Mouse (Mus musculus) large intestine, adult 2 months (tissue): Measurements from ENCODE around the gene Gm49661. TPM values are rescaled to one million over a fixed set of nuclear protein-coding genes. Genes with fewer than 3 reads are reported as not detected.

ENCODE experiments used
- DNase-seq: peaks from one replicate; pipeline ENCODE4 v3.0.0-alpha.2; 2012; ENCODE audit warnings: low read depth, low spot score
- WGBS: fragments of 180-500 bp; shearing (Covaris S2); methylation state at CpG from one replicate; pipeline ENCODE4 v1.1.7; 2018; 5-methylcytosine and 5-hydroxymethylcytosine counted together
- polyA plus RNA-seq: library from polyadenylated mRNA; depleted of rRNA; stranded (reverse); fragments of >200 nt; gene quantifications from 2 replicates; pipeline ENCODE4 v1.2.3, GENCODE M21; 2012

The Gm49661 gene
- polyA plus RNA-seq, 1 experiment: 1.4 TPM

DNA sequence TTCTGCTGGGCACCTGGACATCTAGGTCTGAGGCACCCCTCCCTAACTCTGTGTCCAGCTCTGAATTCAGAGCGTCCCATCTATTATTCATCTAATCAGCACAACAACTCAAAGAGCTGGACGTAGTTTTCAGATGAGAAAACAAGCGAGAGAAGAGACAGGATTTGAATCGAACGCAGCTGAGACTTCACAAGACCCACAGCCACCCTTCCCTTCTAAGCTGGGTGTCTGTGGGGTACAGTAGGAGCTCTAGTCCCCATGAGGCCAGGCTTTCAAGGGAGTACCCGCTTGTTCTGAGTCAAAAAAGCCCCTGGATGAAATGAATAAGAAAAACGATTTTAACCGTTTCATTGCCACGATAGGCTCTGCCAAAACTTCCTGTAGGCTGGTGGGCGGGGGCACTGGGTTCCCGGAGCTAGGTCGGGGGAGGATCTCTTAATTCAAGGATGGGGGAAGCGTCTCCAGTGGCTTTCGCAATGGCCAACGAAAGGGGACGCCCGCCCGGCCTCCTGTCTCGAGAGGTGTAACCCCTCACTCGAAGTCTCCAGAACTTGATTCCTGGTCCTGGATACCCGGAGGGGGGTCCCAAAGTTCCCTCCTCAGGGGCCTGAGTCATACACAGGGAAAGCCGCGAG, 15.9 kb upstream of the Gm49661 start:
- DNase-seq: no peak
- 1% methylated on average over 23 of the region's 23 CpGs for WGBS

DNA sequence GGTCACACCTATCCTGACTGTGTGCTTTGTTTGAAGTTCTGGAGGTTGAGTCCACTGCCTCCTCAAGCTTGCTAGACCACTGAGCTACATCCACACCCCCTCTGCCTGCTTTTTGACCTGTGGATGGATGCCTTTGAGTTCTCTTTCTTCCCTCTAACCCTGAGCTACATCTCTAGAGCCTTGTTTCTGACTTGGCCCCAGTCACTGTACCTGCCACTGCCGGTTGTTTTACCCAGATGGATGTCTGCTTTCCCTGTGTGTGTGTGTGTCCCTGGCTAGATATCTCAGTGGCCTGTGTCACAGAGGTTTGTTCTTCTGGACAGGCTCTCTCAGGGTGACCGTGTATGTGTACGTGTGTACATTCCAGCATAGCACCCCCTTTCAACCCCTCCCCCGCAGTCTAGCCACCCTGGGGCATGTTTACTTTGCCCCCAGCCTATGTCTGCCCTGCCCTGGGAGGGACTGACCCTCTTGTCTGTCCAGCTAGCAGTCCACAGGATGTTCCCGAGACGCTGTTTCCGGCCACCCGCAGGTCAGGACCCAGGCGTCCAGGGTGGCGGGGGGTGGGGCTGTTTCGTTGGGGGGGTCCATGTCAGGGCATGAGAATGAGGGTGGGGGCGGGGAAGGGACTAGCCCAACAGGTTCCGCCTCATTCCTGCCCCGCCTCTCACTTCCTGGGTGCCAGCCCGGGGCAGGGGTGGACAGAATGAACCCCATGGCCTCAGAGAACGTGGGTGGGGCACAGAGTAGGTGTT, 15.2 kb upstream of the Gm49661 start:
- no peak for DNase-seq
- 4% methylated on average over 16 of the region's 16 CpGs for WGBS

DNA sequence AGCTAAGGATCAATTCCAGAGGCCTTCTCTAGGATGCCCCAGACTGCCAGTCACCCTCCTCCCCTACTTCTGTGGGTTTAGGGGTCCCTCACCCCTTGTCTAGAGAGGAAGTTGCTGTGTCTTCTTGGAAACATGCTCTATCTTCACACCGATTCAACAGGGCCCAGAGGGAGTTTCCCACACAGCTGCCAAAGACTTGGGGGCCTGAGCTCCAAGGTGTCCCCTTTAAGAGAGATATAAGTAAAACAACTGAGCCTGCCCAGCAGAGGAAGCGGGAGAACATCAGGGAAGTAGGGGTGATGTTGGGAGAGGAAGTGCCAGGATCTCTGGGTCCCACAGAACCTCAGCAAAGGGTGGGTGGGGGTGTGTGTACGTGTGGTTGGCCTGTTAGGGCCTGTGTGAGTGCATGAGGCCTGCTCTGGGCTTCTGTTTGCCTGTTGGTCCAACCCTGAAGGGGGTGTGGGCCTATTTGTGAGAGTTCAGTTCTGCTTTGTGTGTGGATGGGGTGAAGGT, 13.3 kb upstream of the Gm49661 start:
- 49% methylated on average over 3 of the region's 3 CpGs for WGBS
- no peak for DNase-seq

DNA sequence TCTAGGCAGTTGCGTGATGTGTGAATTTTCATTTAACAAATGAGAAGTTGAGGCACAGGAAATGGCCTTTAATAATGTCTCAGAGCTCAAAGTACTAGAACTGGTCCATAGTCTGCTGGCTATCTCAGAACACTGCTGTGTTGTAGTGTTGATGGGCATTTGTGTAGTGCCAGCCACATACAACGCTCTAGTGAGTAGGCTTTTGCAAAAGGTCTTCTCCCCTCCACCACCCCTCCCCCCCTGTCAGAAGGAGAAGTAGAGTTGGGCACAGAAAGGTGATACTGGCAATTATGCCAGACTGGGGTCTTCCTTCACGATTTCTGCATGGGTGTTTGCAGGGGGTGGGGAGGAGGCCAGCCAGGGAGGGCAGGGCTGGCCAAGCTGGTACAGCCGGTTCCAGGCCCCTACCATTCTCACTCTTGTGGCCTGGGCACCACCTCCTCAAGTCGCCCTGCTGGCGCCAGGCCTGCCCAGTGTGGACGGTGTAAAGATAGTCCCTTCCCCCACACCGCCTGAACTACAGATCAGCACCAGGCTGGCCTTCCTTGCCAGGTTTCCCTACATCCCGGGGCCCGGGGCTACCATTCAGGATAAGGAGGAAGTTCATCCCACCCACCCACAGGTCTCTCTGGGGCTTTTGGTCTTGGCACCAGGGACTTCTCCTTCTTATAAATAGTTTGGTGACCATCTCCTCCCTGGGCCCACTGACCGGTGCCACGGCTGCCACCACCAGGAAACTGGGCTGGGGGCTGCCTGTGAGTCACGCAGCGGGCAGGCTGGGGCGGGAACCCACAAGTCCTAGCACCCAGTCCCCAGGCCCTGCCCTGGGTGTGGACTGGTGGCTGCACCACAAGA, 12.6 kb upstream of the Gm49661 start:
- WGBS: 36% methylated on average over 15 of the region's 15 CpGs
- no peak for DNase-seq

DNA sequence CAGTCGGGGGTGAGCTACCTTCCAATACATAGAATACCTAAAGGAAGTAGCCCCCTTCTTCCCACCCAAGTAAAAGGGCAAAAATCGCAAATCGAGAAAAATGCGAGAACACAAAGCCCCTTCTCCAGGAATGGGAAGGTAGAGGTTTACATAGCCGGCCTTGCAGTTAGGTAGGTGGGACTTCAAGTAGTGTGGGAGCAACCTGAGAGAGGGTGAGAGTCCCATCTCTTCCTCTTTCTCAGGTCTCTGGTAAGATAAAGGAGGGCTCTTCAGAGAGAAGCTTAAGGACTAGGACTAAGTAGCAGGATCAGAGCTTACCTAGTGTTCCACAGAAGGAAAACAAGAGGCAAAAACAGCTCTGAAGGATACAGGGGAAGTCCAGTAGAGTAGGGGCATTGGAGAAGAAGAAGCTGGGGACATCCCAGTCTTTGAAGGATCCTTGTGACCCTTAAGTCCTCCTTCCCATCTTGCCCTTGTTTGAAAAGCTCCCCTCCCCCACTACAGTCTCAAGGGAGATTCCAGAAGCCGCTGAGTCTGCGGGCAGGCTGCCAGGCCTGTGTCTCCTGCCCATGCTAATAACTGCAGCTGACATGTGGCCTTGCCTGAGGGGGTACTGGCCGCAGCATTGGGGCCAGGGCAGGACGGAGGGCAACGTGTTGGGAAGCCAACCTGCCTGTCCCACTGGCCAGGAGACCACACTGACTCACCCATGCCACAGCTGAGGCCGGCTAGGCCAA, 11.6 kb upstream of the Gm49661 start:
- DNase-seq: no peak
- WGBS: 12% methylated on average over 11 of the region's 11 CpGs

DNA sequence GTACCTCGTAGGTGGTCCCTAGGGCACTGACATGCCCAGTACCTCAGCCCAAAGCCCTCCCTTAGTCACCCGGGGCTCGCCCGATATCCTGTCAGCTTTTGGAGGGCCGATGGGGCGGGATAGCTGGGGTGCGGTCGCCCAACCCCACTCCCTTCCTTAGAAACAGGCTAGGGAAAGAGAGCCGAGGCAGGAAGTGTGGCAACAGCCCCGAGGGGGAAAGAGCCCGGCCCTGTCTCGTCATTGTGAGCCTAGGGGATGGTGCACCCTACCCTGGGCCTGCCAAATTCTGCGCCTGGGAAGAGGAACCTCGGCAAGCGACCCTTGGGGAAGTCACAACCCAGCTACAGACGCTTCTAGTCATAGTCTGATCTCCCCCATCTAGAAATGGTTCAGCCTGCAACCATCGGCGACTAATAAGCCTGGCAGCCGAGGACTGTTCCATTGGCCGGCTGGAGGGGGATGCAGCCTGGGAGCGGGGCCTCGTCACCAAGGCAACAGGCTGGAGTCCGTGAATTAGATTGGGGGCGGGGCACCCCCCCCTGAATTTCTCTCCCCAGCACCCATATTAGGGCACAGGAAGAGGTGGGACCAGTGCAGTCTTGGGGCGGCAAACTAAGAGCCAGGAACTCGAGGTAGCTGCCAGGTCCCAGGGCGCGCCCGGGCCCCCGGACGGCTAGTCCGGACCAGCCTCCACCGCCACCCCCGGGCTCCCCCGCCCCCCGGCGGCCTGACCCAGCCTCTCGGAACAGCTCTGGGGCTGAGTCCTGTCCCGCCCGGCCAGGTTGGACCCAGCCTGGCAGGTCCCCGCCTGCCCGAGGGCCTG, 10.6 kb upstream of the Gm49661 start:
- WGBS: 1% methylated on average over 42 of the region's 42 CpGs

DNA sequence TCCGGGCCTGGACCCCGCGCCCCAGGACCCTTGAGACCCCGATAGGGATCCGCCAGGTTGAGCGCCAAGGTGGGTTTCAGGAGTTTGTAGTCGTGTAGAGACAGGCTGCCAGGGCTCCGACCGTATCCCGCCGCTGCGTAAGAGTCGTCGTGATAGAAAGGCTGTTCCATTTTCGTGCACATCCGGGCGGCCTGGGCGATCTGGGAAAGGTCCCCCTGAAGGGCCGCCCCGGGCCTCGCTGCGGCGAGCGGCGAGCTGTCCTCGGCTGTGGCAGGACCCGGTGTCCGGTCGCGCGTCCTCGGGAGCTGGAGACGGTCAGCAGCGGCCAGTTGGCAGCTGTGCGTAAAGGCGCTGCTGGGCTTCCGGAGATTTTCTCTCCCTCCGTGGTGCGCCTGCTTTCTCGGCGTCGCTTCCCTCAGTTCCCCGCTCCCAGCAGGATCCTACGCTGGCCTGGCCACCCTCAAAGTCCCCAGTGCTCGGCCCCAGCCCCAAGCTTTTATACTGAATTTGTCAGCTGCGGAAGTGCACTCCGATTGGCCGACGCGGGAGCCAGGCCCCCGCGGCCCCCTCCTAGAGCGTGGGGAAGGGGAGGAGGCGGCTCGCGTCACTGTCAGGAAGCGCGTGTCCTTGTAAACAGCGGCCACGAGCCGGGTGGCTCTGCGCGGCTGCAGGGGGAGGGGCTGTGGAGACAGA, 9.2 kb upstream of the Gm49661 start, which contains the start of gene Junb:
Gene Junb (minus strand): TSS at position 471 of the 693 bp plus-strand sequence.
- under 1% methylated on average over 62 of the region's 63 CpGs for WGBS
- no peak for DNase-seq

More for the DNA sequence above, 10.6 kb upstream of the Gm49661 start:
- no peak for DNase-seq

DNA sequence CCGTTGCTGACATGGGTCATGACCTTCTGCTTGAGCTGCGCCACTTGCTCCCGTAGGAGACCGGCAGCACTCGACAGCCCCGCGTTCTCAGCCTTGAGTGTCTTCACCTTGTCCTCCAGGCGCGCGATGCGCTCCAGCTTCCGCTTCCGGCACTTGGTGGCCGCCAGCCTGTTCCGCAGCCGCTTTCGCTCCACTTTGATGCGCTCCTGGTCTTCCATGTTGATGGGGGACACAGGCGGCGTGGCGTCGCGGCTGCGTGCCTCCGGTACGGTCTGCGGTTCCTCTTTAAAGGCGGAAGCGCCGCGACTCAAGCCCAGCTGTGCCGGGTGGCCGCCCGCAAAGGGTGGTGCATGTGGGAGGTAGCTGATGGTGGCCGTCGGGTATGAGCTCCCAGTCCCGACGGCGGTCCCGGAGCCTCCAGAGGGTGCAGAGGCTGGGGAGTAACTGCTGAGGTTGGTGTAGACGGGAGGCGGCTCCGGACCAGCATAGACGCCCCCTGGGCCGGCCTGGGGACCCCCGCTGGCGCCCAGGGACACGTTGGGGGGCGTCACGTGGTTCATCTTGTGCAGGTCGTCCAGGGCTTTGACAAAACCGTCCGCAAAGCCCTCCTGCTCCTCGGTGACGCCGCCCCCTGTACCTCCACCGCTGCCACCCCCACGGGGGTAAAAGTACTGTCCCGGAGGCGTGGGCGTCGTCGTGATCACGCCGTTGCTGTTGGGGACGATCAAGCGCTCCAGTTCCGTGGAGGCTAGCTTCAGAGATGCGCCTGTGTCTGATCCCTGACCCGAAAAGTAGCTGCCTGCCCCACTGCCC, 8.4 kb upstream of the Gm49661 start:
- under 1% methylated on average over 70 of the region's 70 CpGs for WGBS

DNA sequence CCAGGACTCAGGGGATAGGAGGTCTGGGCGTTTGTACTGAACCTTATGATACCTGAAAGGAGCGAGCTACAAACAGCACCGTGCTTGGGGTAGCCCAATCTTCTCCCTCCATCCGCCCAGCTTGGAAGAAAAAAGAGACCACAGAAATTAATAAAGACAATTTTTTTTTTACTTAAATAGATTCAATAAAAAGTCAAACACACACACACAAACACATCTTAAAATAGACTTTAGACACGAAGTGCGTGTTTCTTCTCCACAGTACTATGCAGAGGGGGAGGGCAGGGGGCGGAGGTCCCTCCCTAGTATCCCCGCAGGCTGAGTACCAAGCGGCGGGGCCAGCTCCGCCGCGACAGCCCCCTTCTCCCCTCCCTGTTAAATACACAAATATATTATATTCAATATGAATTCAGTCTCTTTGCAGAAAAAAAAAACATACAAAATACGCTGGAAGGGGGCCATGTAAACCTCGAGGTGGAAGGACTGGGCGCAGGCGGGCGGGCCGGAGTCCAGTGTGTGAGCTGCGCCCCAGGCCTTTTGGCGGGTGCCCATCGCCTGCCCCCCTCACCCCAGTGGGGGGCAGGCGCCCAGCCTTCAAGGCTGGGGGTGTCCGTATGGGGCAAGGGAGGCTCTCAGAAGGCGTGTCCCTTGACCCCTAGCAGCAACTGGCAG, 7.7 kb upstream of the Gm49661 start:
- under 1% methylated on average over 25 of the region's 25 CpGs for WGBS
- DNase-seq: no peak

More for the DNA sequence above, 8.4 kb upstream of the Gm49661 start:
- DNase-seq: no peak

DNA sequence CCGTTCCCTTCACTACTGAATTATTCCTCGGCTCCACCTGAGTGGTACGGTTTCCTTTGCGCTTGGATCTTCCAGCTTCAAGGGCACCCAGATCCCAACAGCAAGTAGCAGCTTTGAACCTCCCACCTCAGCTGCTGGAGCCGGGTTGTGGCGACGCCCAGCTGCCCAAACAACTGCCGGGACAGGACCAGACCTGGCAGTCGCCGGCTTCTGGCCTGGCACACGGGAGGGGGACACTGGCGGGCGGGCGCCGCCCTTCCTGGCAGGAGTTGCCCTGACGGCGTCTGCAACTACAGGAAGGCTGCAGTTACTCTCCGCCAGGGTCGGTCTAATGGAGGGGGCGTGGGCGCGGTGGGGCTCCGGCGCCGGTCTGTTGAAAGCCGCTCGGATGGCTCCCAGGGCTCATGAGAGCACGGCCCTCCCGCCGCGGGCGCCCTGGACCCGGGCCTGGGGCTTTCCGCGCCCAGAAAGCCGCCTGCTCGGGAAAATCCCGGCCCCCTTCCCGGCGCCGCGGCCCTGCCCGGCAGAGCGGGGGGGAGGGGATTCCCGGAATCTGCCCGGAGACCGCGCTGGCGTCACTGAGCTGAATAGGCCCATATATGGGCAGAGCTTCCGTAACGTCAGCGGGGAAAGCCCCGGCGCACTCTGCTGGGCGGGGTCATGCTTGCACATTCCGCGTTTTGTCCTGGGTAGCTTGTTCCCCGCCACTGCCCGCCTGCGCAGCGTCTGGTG, 7.0 kb upstream of the Gm49661 start:
- DNase-seq: no peak
- WGBS: under 1% methylated on average over 59 of the region's 61 CpGs

DNA sequence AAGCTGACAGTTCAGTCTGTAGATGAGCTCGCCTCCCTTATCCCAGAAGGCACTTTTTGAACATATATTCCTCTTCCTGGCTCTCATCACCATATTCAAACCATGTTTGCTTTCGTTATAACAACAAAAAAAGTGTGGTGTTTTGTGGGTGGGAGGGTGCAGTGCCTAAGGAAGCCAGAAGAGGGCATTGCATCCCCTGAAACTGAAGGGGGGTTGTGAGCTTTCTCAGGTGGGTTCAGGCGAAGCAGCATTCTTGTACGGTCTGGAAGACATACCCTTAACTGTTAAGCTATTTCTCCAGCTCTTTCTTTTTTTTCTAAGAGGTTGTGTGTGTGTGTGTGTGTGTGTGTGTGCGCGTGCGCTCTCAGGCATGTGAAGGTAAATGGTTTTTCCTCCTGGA, 6.2 kb upstream of the Gm49661 start:
- no peak for DNase-seq
- WGBS: 27% methylated on average over 7 of the region's 7 CpGs

DNA sequence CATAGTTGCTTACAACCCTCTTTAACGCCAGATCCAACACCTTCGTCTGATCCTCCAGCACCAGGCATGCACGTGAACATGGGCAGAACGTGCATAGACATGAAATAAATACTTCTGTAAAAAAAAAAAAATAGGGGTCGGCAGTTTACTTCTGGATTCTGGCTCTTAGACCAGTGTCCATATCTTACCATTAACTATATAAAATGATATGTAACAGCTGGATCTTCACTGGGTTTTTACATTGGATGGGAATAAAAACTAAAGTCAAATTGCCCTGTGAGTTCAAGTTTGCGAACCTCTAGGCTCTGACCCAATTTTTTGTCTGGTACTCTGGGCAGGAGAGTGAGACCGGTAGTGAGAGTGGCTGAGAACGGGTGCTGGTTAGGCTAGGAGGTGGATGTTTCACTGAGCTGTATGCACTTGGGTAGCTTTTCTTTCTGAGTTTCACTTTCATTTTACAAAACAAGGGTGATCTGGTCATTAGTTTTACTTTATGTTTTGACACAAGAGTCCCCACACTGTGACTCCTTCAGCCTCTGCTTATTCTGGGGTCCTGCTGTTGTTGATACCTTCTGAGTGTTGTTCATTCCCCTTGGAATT, 5.4 kb upstream of the Gm49661 start:
- WGBS: 63% methylated on average over 8 of the region's 8 CpGs
- no peak for DNase-seq

DNA sequence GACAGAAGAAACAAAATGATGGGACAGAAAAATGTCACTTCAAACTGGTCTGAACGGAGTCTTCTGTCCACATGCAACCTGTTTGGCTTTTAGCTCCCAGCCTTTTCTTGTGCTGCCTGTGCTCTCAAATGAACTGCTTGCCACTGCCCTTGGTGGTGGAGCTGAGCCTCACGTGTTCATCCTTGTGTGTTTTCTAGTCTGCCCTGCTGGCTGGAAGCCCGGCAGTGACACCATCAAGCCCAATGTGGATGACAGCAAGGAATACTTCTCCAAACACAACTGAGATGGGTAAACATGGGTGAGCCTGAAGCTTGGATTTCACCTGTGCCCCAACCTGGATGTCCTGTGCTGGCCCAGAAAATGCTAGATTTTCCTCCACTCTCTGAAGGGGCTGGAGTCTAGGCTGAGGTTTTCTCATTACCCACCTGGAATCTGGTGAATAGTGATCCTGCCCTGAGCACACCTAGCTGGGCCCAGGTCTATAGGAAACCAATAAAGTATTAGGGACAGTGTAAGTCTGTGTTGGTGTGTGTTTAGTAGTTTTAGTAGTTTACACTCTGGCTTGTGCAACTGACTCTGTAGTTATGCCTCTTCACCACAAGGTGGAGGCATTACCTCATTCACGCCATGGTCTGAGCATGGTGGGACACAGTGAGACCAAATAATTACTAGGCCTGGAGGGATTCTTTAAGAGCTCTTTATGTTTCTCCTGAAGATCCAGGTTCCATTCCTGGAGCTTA, 4.7 kb upstream of the Gm49661 start:
- no peak for DNase-seq
- 38% methylated on average over 4 of the region's 4 CpGs for whole genome bisulfite sequencing

DNA sequence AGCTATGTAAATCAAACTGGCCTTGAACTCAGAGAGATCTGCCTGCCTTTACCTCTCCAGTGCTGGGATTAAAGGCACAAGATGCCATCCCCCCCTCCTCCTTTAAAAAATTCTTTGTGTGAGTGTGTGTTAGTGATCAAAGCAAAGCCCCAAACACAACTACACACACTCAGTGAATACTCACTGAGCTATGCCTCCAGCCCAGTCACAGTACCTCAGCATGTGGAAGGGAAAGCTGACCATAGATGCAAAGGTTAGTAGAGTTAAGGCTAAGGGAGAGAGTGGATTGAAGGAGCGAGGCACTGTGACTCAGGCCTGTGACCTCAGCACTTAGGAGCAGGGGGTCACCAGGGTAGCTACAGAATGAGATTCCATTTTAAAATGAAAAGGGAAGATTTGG, 3.8 kb upstream of the Gm49661 start:
- no peak for DNase-seq
- 92% methylated on average over 1 of the region's 1 CpGs for WGBS

DNA sequence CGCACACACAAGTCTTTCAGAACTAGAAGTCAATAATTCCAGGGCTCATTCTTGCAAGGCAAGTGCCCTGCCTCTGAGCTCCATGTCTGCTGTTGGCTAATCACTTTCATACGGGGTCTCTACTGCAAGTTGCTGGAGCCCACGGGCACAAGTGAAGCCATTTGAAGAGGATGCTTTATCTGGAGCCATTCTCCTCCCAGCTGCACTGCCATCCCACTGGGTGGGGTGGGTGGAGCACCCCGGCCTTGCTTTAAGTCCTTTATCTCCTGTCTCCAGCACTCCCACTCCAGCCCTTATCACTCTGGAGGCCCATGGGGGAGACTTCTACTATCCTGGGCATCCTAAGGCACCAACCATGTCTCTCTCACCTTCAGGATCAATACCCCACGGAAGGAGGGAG, 1.7 kb upstream of the Gm49661 start:
- WGBS: 67% methylated on average over 5 of the region's 5 CpGs
- no peak for DNase-seq
